Mouse (Mus musculus): ENCODE data around the gene Rhof. TPM values are rescaled to one million over a fixed set of nuclear protein-coding genes. Genes with fewer than 3 reads are reported as not detected.

Rhof gene
- polyA plus RNA-seq, 1 experiment, result 13.4 TPM

- Histone ChIP-seq H3K4me1 (ENCODE audit: control insufficient read depth, insufficient read depth, low read length) (peaks cover 23% of the 10 kb centered on the region; the same call in 1 of the 2 replicates), H3K27ac (ENCODE audit: insufficient read depth, low read depth, low read length) (no peak overlapping the region), H3K36me3 (ENCODE audit: control insufficient read depth, insufficient read depth, low read length) (no peaks in the 10 kb centered on the region; the same call in 1 of the 2 replicates), H3K4me3 (ENCODE audit: insufficient read depth, low read depth, low read length) (no peak overlapping the region), H3K27me3 (replicated peaks; ENCODE audit: control insufficient read depth, insufficient read depth, low read length) (no peaks in the 10 kb centered on the region)
- no peak for DNase-seq
- 85% methylated on average over 25 of the region's 25 CpGs for WGBS
- TF ChIP-seq CTCF (conservative IDR thresholded peaks at IDR 0.05; ENCODE audit: insufficient read depth, insufficient read length, low read depth, low read length), result no peak
- TF ChIP-seq POLR2A (IDR thresholded peaks at IDR 0.05; ENCODE audit: low read depth, low read length), result no peak
Observed at GRCm38 (mm10) chr5:123148073-123148722, 15.7 kb upstream of the Rhof start.

- WGBS, result 92% methylated on average over 17 of the region's 17 CpGs
- Histone ChIP-seq H3K27ac (ENCODE audit: insufficient read depth, low read depth, low read length) (no peak overlapping the region), H3K4me3 (ENCODE audit: insufficient read depth, low read depth, low read length) (no peak overlapping the region), H3K4me1 (ENCODE audit: control insufficient read depth, insufficient read depth, low read length) (peaks cover 23% of the 10 kb centered on the region; the same call in 1 of the 2 replicates), H3K36me3 (ENCODE audit: control insufficient read depth, insufficient read depth, low read length) (no peaks in the 10 kb centered on the region; the same call in 1 of the 2 replicates), H3K27me3 (replicated peaks; ENCODE audit: control insufficient read depth, insufficient read depth, low read length) (no peaks in the 10 kb centered on the region)
- DNase-seq, result no peak
- TF ChIP-seq POLR2A (IDR thresholded peaks at IDR 0.05; ENCODE audit: low read depth, low read length) (no peak), CTCF (conservative IDR thresholded peaks at IDR 0.05; ENCODE audit: insufficient read depth, insufficient read length, low read depth, low read length) (no peak)
Observed at GRCm38 (mm10) chr5:123147569-123147968, 15.1 kb upstream of the Rhof start.

DNA sequence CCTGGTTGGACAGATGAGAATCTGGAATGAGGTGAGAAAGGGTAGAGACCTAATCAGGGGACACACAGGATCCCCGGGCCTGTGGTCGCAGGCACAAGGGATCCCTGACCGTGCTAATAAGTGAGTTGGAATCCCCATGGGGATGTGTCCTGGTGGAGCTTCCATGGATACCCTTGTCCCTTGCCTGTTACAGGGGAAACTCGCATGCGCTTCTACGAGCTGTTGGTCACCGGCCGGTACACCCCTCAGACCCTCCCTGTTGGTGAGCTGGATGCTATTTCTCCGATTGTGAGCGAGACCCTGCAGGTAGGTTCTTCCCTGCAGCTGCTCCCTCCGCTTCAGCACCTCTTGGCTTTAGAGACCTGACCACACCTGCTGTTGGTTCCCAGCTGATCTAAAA, 13.9 kb upstream of the Rhof start:
- no peaks in the 10 kb centered on the region; the same call in 1 of the 2 replicates for H3K36me3 ChIP-seq (ENCODE audit: control insufficient read depth, insufficient read depth, low read length)
- DNase-seq, result no peak
- 90% methylated on average over 11 of the region's 11 CpGs for WGBS
- no peak overlapping the region for H3K4me3 ChIP-seq (ENCODE audit: insufficient read depth, low read depth, low read length)
- no peak overlapping the region for H3K27ac ChIP-seq (ENCODE audit: insufficient read depth, low read depth, low read length)
- H3K4me1 ChIP-seq (ENCODE audit: control insufficient read depth, insufficient read depth, low read length), result peaks cover 23% of the 10 kb centered on the region; the same call in 1 of the 2 replicates
- H3K27me3 ChIP-seq (replicated peaks; ENCODE audit: control insufficient read depth, insufficient read depth, low read length), result no peaks in the 10 kb centered on the region
- TF ChIP-seq POLR2A (IDR thresholded peaks at IDR 0.05; ENCODE audit: low read depth, low read length) (no peak), CTCF (conservative IDR thresholded peaks at IDR 0.05; ENCODE audit: insufficient read depth, insufficient read length, low read depth, low read length) (no peak)

GRCm38 (mm10) chr5:123144746-123145590, 12.5 kb upstream of the Rhof start:
- no peaks in the 10 kb centered on the region; the same call in 1 of the 2 replicates for H3K36me3 ChIP-seq (ENCODE audit: control insufficient read depth, insufficient read depth, low read length)
- DNase-seq, result no peak
- WGBS, result 44% methylated on average over 20 of the region's 20 CpGs
- no peak overlapping the region for H3K27ac ChIP-seq (ENCODE audit: insufficient read depth, low read depth, low read length)
- no peak for TF ChIP-seq POLR2A (IDR thresholded peaks at IDR 0.05; ENCODE audit: low read depth, low read length)
- no peak for TF ChIP-seq CTCF (conservative IDR thresholded peaks at IDR 0.05; ENCODE audit: insufficient read depth, insufficient read length, low read depth, low read length)
- H3K27me3 ChIP-seq (replicated peaks; ENCODE audit: control insufficient read depth, insufficient read depth, low read length), result no peaks in the 10 kb centered on the region
- peaks cover 12% of the 10 kb centered on the region; the same call in 1 of the 2 replicates for H3K4me1 ChIP-seq (ENCODE audit: control insufficient read depth, insufficient read depth, low read length)
- H3K4me3 ChIP-seq (ENCODE audit: insufficient read depth, low read depth, low read length), result peak overlapping the region; percentile 6

GRCm38 (mm10) chr5:123143971-123144745, 11.7 kb upstream of the Rhof start:
- DNase-seq, result no peak
- H3K4me1 ChIP-seq (ENCODE audit: control insufficient read depth, insufficient read depth, low read length), result peaks cover 8% of the 10 kb centered on the region; the same call in 1 of the 2 replicates
- peak overlapping the region; percentile 6 for H3K4me3 ChIP-seq (ENCODE audit: insufficient read depth, low read depth, low read length)
- H3K36me3 ChIP-seq (ENCODE audit: control insufficient read depth, insufficient read depth, low read length), result no peaks in the 10 kb centered on the region; the same call in 1 of the 2 replicates
- TF ChIP-seq CTCF (conservative IDR thresholded peaks at IDR 0.05; ENCODE audit: insufficient read depth, insufficient read length, low read depth, low read length) (no peak), POLR2A (IDR thresholded peaks at IDR 0.05; ENCODE audit: low read depth, low read length) (no peak)
- H3K27me3 ChIP-seq (replicated peaks; ENCODE audit: control insufficient read depth, insufficient read depth, low read length), result no peaks in the 10 kb centered on the region
- no peak overlapping the region for H3K27ac ChIP-seq (ENCODE audit: insufficient read depth, low read depth, low read length)
- WGBS, result 8% methylated on average over 17 of the region's 17 CpGs

- H3K4me1 ChIP-seq (ENCODE audit: control insufficient read depth, insufficient read depth, low read length), result peaks cover 8% of the 10 kb centered on the region; the same call in 1 of the 2 replicates
- H3K27ac ChIP-seq (ENCODE audit: insufficient read depth, low read depth, low read length), result peak overlapping the region; percentile 4
- WGBS, result 3% methylated on average over 24 of the region's 24 CpGs
- TF ChIP-seq POLR2A (IDR thresholded peaks at IDR 0.05; ENCODE audit: low read depth, low read length) (no peak), CTCF (conservative IDR thresholded peaks at IDR 0.05; ENCODE audit: insufficient read depth, insufficient read length, low read depth, low read length) (no peak)
- H3K4me3 ChIP-seq (ENCODE audit: insufficient read depth, low read depth, low read length), result peak overlapping the region; percentile 57
- no peaks in the 10 kb centered on the region for H3K27me3 ChIP-seq (replicated peaks; ENCODE audit: control insufficient read depth, insufficient read depth, low read length)
- peak; percentile 54 for DNase-seq
- H3K36me3 ChIP-seq (ENCODE audit: control insufficient read depth, insufficient read depth, low read length), result no peaks in the 10 kb centered on the region; the same call in 1 of the 2 replicates
Observed at GRCm38 (mm10) chr5:123143251-123143970, 10.9 kb upstream of the Rhof start.

Measured in kidney, adult 2 months (tissue).